Mouse (Mus musculus): Measurements from ENCODE around the gene Setd1b. TPM values are rescaled to one million over a fixed set of nuclear protein-coding genes. Genes with fewer than 3 reads are reported as not detected.
"Not testable (repeated sequence)": the region's sequence is repeated elsewhere in the genome, so short reads cannot be mapped to it uniquely, and the experiment has no call there.

The Setd1b gene
- polyA plus RNA-seq, 1 experiment, result 18.5 TPM

GRCm38 (mm10) chr5:123192606-123193150 is 50.7 kb downstream of the Setd1b start:
- TF ChIP-seq POLR2A (IDR thresholded peaks at IDR 0.05; ENCODE audit: low read depth, low read length) (no peak), CTCF (IDR thresholded peaks at IDR 0.05; ENCODE audit: extremely low read depth, insufficient read length, insufficient replicate concordance, low read depth, low read length) (no peak)
- Histone ChIP-seq H3K27me3 (ENCODE audit: control insufficient read depth, insufficient read depth, low read length) (no peaks in the 10 kb centered on the region), H3K36me3 (ENCODE audit: control insufficient read depth, insufficient read depth, low read length) (no peaks in the 10 kb centered on the region), H3K4me1 (ENCODE audit: control insufficient read depth, insufficient read depth, insufficient read length, low read length) (no peaks in the 10 kb centered on the region), H3K27ac (ENCODE audit: insufficient read depth, low read depth, low read length) (no peak overlapping the region), H3K4me3 (ENCODE audit: low read depth, low read length) (no peak overlapping the region)
- WGBS, result 53% methylated on average over 9 of the region's 9 CpGs

GRCm38 (mm10) chr5:123193436-123193835 is 51.4 kb downstream of the Setd1b start:
- 33% methylated on average over 5 of the region's 5 CpGs for WGBS
- TF ChIP-seq CTCF (IDR thresholded peaks at IDR 0.05; ENCODE audit: extremely low read depth, insufficient read length, insufficient replicate concordance, low read depth, low read length), result no peak
- no peak for TF ChIP-seq POLR2A (IDR thresholded peaks at IDR 0.05; ENCODE audit: low read depth, low read length)
- no peak overlapping the region for H3K27ac ChIP-seq (ENCODE audit: insufficient read depth, low read depth, low read length)
- no peaks in the 10 kb centered on the region for H3K4me1 ChIP-seq (ENCODE audit: control insufficient read depth, insufficient read depth, insufficient read length, low read length)
- H3K4me3 ChIP-seq (ENCODE audit: low read depth, low read length), result no peak overlapping the region
- no peaks in the 10 kb centered on the region for H3K27me3 ChIP-seq (ENCODE audit: control insufficient read depth, insufficient read depth, low read length)
- no peaks in the 10 kb centered on the region for H3K36me3 ChIP-seq (ENCODE audit: control insufficient read depth, insufficient read depth, low read length)

DNA sequence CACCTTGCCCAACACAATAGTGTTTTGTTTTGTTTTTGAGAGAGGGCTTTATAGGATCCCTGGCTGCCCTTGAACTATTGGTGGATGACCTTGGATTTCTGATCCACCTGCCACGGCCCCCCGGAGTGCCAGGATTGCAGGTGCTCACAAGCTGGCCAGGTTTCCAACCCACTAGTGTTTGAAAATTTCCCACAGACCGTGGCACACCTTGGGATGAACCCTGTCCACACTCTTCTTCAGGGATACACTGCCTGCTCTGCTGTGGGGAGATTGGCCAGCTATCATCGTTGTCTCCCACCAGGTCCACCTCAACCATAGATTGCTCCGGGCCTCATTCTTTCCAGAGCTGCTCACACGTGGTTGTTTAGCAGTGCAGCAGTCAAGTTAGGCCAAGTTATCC is 52.9 kb downstream of the Setd1b start:
- no peak overlapping the region for H3K27ac ChIP-seq (ENCODE audit: insufficient read depth, low read depth, low read length)
- no peaks in the 10 kb centered on the region for H3K4me1 ChIP-seq (ENCODE audit: control insufficient read depth, insufficient read depth, insufficient read length, low read length)
- H3K27me3 ChIP-seq (ENCODE audit: control insufficient read depth, insufficient read depth, low read length), result no peaks in the 10 kb centered on the region
- WGBS, result 86% methylated on average over 6 of the region's 6 CpGs
- H3K4me3 ChIP-seq (ENCODE audit: low read depth, low read length), result no peak overlapping the region
- TF ChIP-seq CTCF (IDR thresholded peaks at IDR 0.05; ENCODE audit: extremely low read depth, insufficient read length, insufficient replicate concordance, low read depth, low read length), result no peak
- no peak for TF ChIP-seq POLR2A (IDR thresholded peaks at IDR 0.05; ENCODE audit: low read depth, low read length)
- H3K36me3 ChIP-seq (ENCODE audit: control insufficient read depth, insufficient read depth, low read length), result no peaks in the 10 kb centered on the region

DNA sequence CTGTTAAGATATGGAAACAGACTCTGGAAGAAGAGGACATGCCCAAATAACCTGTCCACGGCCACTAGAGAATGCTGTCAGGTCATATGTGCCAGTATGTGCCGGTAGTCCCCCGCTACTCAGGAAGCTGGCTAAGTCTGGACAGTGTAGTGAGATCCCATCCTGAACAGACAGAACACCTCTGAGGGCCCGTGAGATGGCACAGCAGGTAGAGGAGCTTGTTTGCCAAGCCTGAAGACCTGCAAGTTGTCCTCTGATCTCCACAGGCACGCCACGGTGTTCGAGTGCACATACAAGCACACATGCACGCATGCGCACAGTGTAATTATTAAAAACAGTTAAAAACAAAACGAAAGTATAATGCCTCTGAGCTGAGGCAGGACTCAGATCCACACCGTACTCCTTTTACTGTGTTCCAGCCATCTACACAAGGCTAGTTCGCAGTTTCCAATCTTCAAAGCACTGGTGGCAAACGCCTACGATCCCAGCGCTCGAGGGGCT is 53.6 kb downstream of the Setd1b start:
- Histone ChIP-seq H3K36me3 (ENCODE audit: control insufficient read depth, insufficient read depth, low read length) (no peaks in the 10 kb centered on the region), H3K4me1 (ENCODE audit: control insufficient read depth, insufficient read depth, insufficient read length, low read length) (no peaks in the 10 kb centered on the region), H3K4me3 (ENCODE audit: low read depth, low read length) (no peak overlapping the region), H3K27me3 (ENCODE audit: control insufficient read depth, insufficient read depth, low read length) (no peaks in the 10 kb centered on the region), H3K27ac (ENCODE audit: insufficient read depth, low read depth, low read length) (no peak overlapping the region)
- WGBS, result 85% methylated on average over 16 of the region's 16 CpGs
- TF ChIP-seq POLR2A (IDR thresholded peaks at IDR 0.05; ENCODE audit: low read depth, low read length) (no peak), CTCF (IDR thresholded peaks at IDR 0.05; ENCODE audit: extremely low read depth, insufficient read length, insufficient replicate concordance, low read depth, low read length) (no peak)

DNA sequence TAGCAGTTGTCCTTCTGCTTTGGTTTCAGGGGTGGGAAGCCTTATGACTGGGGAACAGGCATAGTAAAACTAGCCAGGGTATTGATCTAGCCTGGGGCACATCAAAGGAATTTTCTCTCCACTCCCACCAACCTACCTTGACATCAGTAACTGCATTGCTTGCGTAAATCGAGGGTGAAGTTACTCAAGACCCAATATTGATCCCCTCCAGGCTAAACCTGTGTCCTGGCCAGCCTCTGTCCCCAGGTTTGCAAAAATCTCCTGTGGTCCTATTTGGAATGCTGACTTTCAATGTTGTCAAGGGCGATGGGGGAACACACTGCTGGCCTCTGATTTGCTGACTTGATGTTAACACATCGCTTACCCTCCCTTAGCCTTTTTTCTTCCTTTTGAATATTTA is 54.8 kb downstream of the Setd1b start:
- H3K4me3 ChIP-seq (ENCODE audit: low read depth, low read length), result no peak overlapping the region
- H3K27ac ChIP-seq (ENCODE audit: insufficient read depth, low read depth, low read length), result no peak overlapping the region
- TF ChIP-seq POLR2A (IDR thresholded peaks at IDR 0.05; ENCODE audit: low read depth, low read length), result no peak
- TF ChIP-seq CTCF (IDR thresholded peaks at IDR 0.05; ENCODE audit: extremely low read depth, insufficient read length, insufficient replicate concordance, low read depth, low read length), result no peak
- H3K36me3 ChIP-seq (ENCODE audit: control insufficient read depth, insufficient read depth, low read length), result no peaks in the 10 kb centered on the region
- 42% methylated on average over 4 of the region's 4 CpGs for WGBS
- H3K4me1 ChIP-seq (ENCODE audit: control insufficient read depth, insufficient read depth, insufficient read length, low read length), result no peaks in the 10 kb centered on the region
- H3K27me3 ChIP-seq (ENCODE audit: control insufficient read depth, insufficient read depth, low read length), result no peaks in the 10 kb centered on the region

DNA sequence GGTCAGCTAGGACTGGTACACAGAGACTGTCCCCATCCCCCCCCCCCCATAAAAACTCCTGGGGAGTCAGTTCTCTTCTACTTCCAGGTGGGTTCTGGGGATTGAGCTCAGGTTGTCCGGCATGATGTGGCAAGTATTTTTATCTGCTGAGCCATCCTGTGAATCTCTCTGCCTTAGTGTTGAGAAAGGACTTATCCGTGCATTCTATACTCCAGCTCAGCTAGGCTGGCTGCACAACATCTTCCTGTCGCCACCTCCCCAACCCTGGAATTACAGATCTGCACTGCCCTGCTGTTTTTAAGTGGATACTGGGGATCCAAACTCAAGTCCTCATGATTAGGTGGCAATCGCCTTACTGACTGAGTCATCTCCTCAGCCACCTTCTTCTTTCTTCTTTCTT is 56.5 kb downstream of the Setd1b start:
- H3K27me3 ChIP-seq (ENCODE audit: control insufficient read depth, insufficient read depth, low read length), result no peaks in the 10 kb centered on the region
- 87% methylated on average over 4 of the region's 4 CpGs for WGBS
- TF ChIP-seq CTCF (IDR thresholded peaks at IDR 0.05; ENCODE audit: extremely low read depth, insufficient read length, insufficient replicate concordance, low read depth, low read length) (no peak), POLR2A (IDR thresholded peaks at IDR 0.05; ENCODE audit: low read depth, low read length) (no peak)
- H3K27ac ChIP-seq (ENCODE audit: insufficient read depth, low read depth, low read length), result no peak overlapping the region
- H3K4me1 ChIP-seq (ENCODE audit: control insufficient read depth, insufficient read depth, insufficient read length, low read length), result no peaks in the 10 kb centered on the region
- no peaks in the 10 kb centered on the region for H3K36me3 ChIP-seq (ENCODE audit: control insufficient read depth, insufficient read depth, low read length)
- H3K4me3 ChIP-seq (ENCODE audit: low read depth, low read length), result no peak overlapping the region

- not testable (repeated sequence) for H3K27ac ChIP-seq (ENCODE audit: insufficient read depth, low read depth, low read length); H3K27me3 ChIP-seq (ENCODE audit: control insufficient read depth, insufficient read depth, low read length); H3K4me1 ChIP-seq (ENCODE audit: control insufficient read depth, insufficient read depth, insufficient read length, low read length); H3K4me3 ChIP-seq (ENCODE audit: low read depth, low read length); H3K36me3 ChIP-seq (ENCODE audit: control insufficient read depth, insufficient read depth, low read length)
- WGBS, result 78% methylated on average over 7 of the region's 7 CpGs
Observed at GRCm38 (mm10) chr5:123200816-123201522, 59.0 kb downstream of the Setd1b start.
